Mouse (Mus musculus) lung, adult 2 months (tissue): ENCODE measurements around the gene Add3. TPM values are rescaled to one million over a fixed set of nuclear protein-coding genes. Genes with fewer than 3 reads are reported as not detected.

ENCODE experiments used
- DNase-seq: peaks from one replicate; pipeline ENCODE4 v3.0.0; 2022
- H3K4me1 ChIP-seq: fragments of 200-500 bp; 2 replicates; pipeline ENCODE4 v1.6.1; 2011; ENCODE audit warnings: low read length; ENCODE audit not compliant: control insufficient read depth, insufficient read depth
- H3K4me3 ChIP-seq: fragments of 200-500 bp; replicated peaks from 2 replicates; pipeline ENCODE3; 2011; ENCODE audit warnings: low read depth, mild to moderate bottlenecking, control low read depth, low read length; ENCODE audit errors: extremely low read depth
- CTCF ChIP-seq: fragments of 200-500 bp; IDR thresholded peaks from 2 replicates; pipeline ENCODE4 v1.5.1; 2011; ENCODE audit warnings: mild to moderate bottlenecking, low read length, control low read depth; ENCODE audit not compliant: insufficient read depth
- POLR2A ChIP-seq: fragments of 200-500 bp; IDR thresholded peaks from 2 replicates; pipeline ENCODE4 v1.6.1; 2011; ENCODE audit warnings: low read depth, mild to moderate bottlenecking, control low read depth, low read length, borderline replicate concordance; ENCODE audit errors: extremely low read depth
- WGBS: fragments of 180-500 bp; shearing (Covaris S2); methylation state at CpG from one replicate; pipeline ENCODE4 v1.1.7; 2018; 5-methylcytosine and 5-hydroxymethylcytosine counted together
- polyA plus RNA-seq: library from polyadenylated mRNA; depleted of rRNA; stranded (reverse); fragments of >200 nt; gene quantifications from 2 replicates; pipeline ENCODE4 v1.2.3, GENCODE M21; 2012

Add3 gene
- polyA plus RNA-seq, 1 experiment, result 53.0 TPM

GRCm38 (mm10) chr19:53186456-53186855 is 46.2 kb downstream of the Add3 start:
- Histone ChIP-seq H3K4me3 (no peak overlapping the region), H3K4me1 (peaks cover 29% of the 10 kb centered on the region)
- WGBS, result 57% methylated on average over 4 of the region's 4 CpGs
- TF ChIP-seq POLR2A, result no peak
- no peak for TF ChIP-seq CTCF
- DNase-seq, result no peak

GRCm38 (mm10) chr19:53187533-53187932 is 47.3 kb downstream of the Add3 start:
- DNase-seq, result no peak
- Histone ChIP-seq H3K4me3 (no peak overlapping the region), H3K4me1 (peaks cover 26% of the 10 kb centered on the region)
- TF ChIP-seq CTCF, result no peak
- no peak for TF ChIP-seq POLR2A
- 65% methylated on average over 7 of the region's 7 CpGs for WGBS

- H3K4me3 ChIP-seq, result no peak overlapping the region
- no peak for TF ChIP-seq POLR2A
- TF ChIP-seq CTCF, result no peak
- peaks cover 21% of the 10 kb centered on the region for H3K4me1 ChIP-seq
- no peak for DNase-seq
- 68% methylated on average over 6 of the region's 6 CpGs for WGBS
These were observed 47.9 kb downstream of the Add3 start for GRCm38 (mm10) chr19:53188186-53188585.

GRCm38 (mm10) chr19:53188724-53189220 is 48.5 kb downstream of the Add3 start:
- TF ChIP-seq POLR2A (no peak), CTCF (no peak)
- 75% methylated on average over 5 of the region's 5 CpGs for WGBS

DNA sequence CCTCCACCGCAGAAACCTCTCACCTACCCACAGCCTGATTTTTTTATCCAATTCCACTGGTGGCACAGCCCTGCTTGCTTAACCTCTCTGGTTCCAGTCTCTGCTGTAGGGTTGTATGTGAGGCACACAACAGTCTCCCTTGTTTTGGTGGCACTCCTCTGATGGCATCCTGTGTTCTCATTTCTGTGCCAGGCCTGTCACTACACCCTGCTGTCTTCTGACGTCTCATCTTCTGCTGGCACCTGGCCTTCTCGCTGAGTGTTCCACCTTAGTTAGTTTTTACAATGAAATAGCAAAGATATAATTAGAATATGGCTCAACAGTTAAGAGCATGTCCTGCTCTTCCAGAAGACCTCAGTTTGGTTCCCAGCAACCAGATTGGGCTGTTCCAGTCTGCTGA is 49.5 kb downstream of the Add3 start:
- Histone ChIP-seq H3K4me1 (peaks cover 19% of the 10 kb centered on the region), H3K4me3 (no peak overlapping the region)
- no peak for DNase-seq
- WGBS, result 76% methylated on average over 3 of the region's 3 CpGs
- TF ChIP-seq CTCF (no peak), POLR2A (no peak)

More at GRCm38 (mm10) chr19:53188724-53189220, 48.5 kb downstream of the Add3 start:
- Histone ChIP-seq H3K4me3 (no peak overlapping the region), H3K4me1 (peaks cover 22% of the 10 kb centered on the region)
- no peak for DNase-seq

DNA sequence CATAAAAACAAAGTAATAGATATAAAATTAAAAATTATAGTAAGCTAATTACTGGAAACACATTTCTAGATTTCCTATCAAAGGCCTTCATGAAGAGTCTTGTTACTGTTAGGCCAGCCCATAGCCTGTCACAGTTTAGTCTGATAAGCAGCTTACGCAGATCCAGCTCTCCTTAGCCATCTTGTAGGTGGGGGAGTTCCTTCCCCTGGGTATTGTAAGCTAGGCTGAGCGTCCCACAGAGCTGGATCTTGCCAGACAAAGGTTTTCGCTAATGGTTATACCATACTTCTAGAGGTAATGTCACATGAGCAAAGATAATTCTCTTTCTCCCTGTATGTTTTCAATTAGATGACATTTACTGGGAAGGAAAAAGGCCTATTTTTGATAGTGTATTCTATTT is 50.0 kb downstream of the Add3 start:
- TF ChIP-seq POLR2A (no peak), CTCF (no peak)
- DNase-seq, result no peak
- Histone ChIP-seq H3K4me3 (no peak overlapping the region), H3K4me1 (peaks cover 17% of the 10 kb centered on the region)
- WGBS, result 62% methylated on average over 3 of the region's 3 CpGs

DNA sequence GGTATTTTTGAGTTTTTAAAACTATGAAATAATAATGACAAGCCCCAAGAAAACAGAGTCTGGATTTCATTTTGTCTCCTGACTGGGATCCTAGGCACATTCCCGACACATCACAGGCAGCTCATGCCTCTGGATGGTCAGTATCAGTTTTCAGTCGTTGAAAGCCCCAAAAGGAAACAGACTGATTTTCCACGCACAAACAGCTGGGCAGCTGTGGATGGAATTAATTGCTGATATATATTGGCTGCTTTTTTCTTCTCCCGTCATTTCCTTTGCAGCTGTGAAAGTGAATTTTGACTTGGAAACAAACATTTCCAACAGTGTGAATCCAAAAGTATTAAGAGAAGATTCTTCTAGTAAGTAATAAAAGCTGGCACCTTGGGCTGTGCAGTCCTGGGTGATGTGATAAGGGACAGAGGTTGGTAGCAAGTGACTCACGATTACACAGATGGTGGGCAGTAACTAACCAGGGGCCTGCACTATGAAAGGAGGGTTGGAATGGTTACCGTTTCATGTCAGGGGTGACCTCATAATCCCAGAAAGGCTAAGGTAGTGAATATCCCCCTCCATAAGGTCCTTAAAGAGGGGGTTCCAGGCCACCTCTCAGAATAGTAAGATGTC is 51.7 kb downstream of the Add3 start:
- no peak for DNase-seq
- peaks cover 11% of the 10 kb centered on the region for H3K4me1 ChIP-seq
- no peak overlapping the region for H3K4me3 ChIP-seq
- TF ChIP-seq CTCF (no peak), POLR2A (no peak)
- WGBS, result 50% methylated on average over 6 of the region's 6 CpGs

- 88% methylated on average over 2 of the region's 2 CpGs for WGBS
- no peak for DNase-seq
These were observed 52.9 kb downstream of the Add3 start for GRCm38 (mm10) chr19:53193190-53193589.

GRCm38 (mm10) chr19:53193964-53194582 is 53.8 kb downstream of the Add3 start:
- peak; percentile 49 for DNase-seq
- H3K4me1 ChIP-seq, result peaks cover 19% of the 10 kb centered on the region
- H3K4me3 ChIP-seq, result peak overlapping the region; percentile 61
- TF ChIP-seq POLR2A (no peak), CTCF (no peak)
- 15% methylated on average over 11 of the region's 11 CpGs for WGBS

More at GRCm38 (mm10) chr19:53193190-53193589, 52.9 kb downstream of the Add3 start:
- H3K4me1 ChIP-seq, result peaks cover 14% of the 10 kb centered on the region
- TF ChIP-seq POLR2A, result no peak
- H3K4me3 ChIP-seq, result no peak overlapping the region

DNA sequence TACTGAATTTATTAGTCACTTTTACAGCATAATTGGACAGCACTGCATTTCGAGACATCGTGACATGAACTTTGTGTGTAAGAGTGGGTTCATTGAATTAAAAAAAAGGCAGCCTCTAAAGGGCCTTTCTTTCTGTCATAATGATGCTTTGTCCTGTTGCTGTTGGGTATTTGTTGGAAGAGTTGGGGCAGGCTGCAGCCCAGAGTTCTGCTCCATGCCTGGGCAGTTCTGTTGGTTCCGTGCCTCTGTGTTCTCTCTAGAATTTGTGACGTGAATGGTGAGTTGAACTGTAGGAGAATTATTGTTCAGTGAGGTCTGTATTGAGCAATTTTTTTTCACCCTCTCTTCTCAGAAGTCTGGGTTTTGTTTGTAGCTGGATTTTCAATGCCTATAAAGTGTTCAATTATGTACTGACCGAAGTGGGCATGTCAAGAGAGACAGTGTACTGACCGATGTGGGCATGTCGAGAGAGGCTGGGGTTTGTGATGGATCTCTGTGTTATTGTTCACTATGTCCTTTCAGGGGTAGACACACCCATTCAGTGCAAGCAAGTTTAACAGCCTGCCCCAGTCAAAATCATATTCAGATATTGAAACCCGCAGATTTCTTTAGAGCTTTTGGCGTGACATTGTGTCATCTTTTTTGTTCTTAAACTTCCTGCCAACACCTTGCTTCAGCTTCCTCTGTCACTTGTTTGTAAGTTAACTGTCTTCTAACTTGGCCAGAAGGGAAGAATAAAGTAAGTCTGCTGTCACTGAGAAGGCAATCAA is 54.7 kb downstream of the Add3 start:
- no peak for DNase-seq
- TF ChIP-seq POLR2A (peak; percentile 12; the same call in 1 of the 2 replicates), CTCF (no peak)
- peaks cover 25% of the 10 kb centered on the region for H3K4me1 ChIP-seq
- WGBS, result 37% methylated on average over 9 of the region's 9 CpGs
- H3K4me3 ChIP-seq, result peak overlapping the region; percentile 61

GRCm38 (mm10) chr19:53196961-53197360 is 56.7 kb downstream of the Add3 start:
- H3K4me1 ChIP-seq, result peaks cover 25% of the 10 kb centered on the region
- DNase-seq, result no peak
- H3K4me3 ChIP-seq, result no peak overlapping the region
- TF ChIP-seq POLR2A (no peak), CTCF (no peak)
- 84% methylated on average over 10 of the region's 10 CpGs for WGBS
